Mouse (Mus musculus): ENCODE measurements around the gene Mak.

Mak gene

DNA sequence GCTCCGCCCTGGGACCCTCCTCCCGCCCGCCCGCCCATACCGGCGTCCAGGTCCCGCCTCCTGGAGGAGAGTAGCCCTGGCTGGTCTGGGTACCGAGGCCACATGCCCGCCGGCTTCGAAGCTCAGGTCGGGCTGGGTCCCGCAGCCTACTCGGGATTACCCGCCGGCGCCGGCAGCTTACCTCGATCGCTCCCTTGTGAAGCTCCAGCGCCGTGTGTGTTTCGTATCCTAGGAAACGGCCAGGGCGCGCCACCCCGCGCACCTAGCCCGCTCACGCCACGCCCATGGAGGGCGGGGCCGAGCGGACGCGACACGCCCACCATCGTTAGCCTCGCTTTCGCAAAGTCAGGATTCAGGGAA, at the start of gene Mak:
Gene Mak (minus strand): TSS at position 286 of the 360 bp plus-strand sequence.
- peak; percentile 63 to 77 for DNase-seq (ENCODE audit: low spot score in 2 of 2)

GRCm38 (mm10) chr13:41129061-41129460, 49.6 kb upstream of the Mak start:
- no peak for DNase-seq (ENCODE audit: low spot score in 2 of 2)

- no peak for DNase-seq (ENCODE audit: low spot score in 2 of 2)
Observed at GRCm38 (mm10) chr13:41128326-41128725, 48.8 kb upstream of the Mak start.

DNA sequence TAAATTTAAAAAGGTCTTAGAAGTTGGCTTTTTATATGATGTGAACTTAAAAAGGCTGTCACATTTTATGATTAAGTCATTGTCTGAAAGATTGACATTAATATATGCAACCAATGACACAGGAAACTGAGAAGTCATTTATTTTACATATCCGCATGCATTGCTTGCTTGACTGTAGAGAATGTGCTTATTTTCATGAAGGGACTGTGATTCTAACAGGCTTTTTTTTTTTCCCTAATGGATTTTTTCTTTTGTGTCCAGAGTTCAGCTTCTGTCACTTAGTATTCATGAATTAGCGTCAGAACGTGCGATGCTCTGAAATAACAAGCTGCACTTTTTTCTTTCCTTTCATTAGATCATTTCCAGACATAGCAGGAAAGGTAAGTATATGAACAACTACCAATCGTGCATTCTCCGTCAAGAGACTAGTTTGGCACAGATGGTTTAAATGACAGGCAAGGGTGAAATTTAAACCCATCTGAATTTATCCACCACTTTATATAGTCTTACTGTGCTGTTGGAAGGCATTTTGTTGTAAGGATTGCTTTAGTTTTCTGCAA, 44.2 kb upstream of the Mak start:
- no peak for DNase-seq (ENCODE audit: low spot score in 2 of 2)

DNA sequence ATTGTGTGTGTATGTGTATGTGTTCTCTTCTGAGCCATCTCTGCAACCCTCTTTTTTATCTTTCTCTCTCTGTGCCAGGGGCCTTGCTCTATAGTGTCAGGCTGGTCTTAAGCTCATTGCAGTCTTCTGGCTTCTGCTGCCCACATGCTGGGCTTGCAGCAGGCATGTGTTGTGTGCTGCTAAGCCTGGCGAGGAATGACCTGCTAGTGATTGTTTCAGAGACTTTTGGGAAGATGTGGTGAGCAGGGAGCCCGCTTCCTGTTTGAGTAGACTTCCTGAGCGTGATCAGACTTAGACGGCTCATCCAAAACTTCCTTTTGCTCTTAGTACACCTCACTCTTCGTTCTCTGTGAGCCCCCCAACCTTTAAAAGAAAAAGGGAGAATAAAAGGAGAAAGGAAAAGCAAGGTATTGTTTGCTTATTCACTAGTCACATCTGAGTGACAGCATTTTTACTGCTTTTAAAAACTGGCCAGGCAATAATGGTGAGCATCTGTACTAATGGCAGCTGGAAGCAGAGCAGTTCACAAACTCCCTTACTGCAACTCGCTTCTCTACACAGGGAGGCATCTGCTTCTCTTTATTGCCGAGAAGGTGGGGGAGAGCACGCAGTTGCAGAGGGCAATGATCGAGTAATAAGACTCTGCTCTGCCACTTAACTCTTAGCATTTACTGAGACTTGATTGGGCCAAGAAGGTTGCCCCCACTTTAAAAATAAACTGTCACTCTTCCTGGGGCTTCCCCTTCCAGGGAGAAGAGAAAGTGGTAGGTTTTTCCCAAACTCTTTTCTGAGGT, 39.8 kb upstream of the Mak start:
- no peak for DNase-seq (ENCODE audit: low spot score in 2 of 2)

- DNase-seq (ENCODE audit: low spot score in 2 of 2): no peak
Observed at GRCm38 (mm10) chr13:41113940-41114339, 34.4 kb upstream of the Mak start, which contains the start of gene Sycp2l. Gene Sycp2l, plus strand, starts transcription at chr13:41114307.

DNA sequence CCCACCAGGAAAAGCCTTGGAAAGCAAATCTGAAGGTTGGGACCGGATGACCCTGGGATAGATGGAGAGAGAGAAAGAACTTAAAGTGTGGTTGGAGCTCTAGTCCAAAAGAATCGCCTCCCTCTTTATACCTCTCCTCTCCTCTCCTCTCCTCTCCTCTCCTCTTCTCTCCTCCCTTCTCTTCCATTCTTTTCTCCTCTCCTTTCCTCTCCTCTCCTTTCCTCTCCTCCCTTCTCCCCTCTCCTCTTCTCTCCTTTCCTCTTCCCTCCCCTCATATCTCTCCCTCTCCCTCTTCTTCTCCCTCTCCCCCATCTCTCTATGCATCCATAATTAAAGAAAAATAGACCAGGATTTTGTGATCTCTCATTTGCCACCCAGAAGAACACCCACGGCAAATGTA, 31.4 kb upstream of the Mak start, which contains the start of gene Gcm2:
Gene Gcm2 (minus strand): TSS at position 101 of the 400 bp plus-strand sequence.
- DNase-seq (ENCODE audit: low spot score in 2 of 2): no peak

- DNase-seq (ENCODE audit: low spot score in 2 of 2): no peak
Observed at GRCm38 (mm10) chr13:41105541-41105940, 26.0 kb upstream of the Mak start.

DNA sequence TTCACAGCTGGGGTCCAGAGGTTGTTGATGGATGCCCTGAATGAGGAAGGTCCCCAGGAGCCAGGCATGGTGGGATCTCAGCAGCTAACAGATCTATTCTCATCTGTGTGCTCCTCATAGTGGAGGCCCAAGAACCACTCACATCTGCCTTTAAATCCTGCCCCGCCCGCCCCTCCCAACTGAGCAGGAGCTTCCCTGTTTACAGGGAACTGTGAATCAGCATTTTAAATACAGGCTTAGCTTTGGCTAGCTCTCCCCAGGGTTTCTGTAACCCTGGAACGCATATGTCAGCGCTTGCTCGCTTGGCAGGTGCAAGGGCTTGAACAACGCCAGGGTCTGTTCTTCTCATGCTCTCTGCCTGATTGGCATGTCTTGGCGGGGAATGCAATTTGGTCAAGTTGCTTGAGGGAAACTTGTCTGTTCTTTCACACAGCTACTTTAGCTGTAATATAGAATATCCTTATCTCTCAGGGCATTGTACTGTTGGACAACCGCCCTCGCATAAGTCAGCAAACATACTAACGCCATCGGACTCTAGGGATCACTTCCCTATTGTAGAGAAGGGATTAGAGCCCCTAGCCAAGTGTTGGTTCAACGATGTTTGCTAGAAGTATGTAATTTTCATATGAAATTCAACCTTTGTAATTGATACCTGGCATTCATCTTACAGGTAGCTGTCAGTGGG, 24.5 kb upstream of the Mak start:
- no peak for DNase-seq (ENCODE audit: low spot score in 2 of 2)

- no peak for DNase-seq (ENCODE audit: low spot score in 2 of 2)
Observed at GRCm38 (mm10) chr13:41100031-41100430, 20.5 kb upstream of the Mak start.

DNA sequence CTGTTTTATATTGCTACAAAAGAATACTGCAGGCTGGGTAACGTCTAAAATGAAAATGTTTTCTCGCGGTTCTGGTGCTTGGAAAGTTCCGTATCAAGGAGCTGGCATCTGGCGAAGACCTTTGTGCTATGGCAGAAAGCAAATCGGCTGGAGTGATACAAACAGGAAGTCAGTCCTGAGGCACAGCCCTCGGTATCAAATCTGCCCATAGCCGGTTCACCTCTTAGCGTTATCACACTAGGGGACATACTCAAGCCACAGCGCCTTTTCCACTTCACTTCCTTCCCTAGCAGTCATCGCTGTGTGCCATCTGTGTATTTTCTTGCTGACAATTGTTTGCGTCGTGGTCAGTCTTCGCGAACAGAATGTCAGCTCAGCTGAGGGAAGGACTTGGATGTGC, 18.8 kb upstream of the Mak start:
- DNase-seq (ENCODE audit: low spot score in 2 of 2): no peak

DNA sequence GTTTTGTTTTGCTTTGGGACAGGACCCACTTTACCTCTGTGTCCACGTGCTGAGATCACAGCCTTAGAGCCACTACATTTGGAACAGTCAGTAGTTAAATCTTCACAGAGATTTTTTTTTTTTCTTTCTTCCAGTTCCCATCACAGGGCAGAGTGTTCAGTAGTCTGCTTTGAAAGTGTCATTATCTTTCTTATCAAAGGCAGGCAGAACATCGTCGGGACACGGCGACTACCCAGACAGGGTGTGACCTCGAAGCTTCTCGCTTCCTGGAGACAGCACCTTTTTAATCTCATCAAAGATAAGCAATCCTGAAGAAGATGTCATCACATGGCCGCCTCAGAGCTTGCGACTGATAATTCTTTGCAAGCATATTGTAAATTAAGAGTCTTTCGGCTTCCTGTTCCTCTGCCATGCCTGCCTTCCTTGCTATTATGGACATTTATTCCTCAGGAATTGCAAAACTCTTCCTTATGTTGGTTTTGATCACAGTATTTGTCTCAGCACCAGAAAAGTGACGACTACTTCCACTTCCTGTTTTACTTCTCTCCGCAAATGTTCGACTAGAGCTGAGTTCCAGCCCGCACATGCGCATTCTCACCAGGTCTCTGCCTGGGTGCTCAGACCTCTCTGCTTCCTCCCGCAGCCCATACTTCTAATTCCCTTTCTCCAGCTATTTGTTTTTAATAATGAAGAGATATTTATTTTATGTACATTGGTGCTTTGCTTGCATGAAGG, 18.0 kb upstream of the Mak start:
- DNase-seq (ENCODE audit: low spot score in 2 of 2): peak; percentile 53 to 76

GRCm38 (mm10) chr13:41094160-41094559, 14.7 kb upstream of the Mak start:
- no peak for DNase-seq (ENCODE audit: low spot score in 2 of 2)

GRCm38 (mm10) chr13:41091271-41091670, 11.8 kb upstream of the Mak start:
- DNase-seq (ENCODE audit: low spot score in 2 of 2): no peak

GRCm38 (mm10) chr13:41088746-41089145, 9.2 kb upstream of the Mak start:
- DNase-seq (ENCODE audit: low spot score in 2 of 2): no peak

GRCm38 (mm10) chr13:41085140-41085539, 5.6 kb upstream of the Mak start:
- DNase-seq (ENCODE audit: low spot score in 2 of 2): no peak

DNA sequence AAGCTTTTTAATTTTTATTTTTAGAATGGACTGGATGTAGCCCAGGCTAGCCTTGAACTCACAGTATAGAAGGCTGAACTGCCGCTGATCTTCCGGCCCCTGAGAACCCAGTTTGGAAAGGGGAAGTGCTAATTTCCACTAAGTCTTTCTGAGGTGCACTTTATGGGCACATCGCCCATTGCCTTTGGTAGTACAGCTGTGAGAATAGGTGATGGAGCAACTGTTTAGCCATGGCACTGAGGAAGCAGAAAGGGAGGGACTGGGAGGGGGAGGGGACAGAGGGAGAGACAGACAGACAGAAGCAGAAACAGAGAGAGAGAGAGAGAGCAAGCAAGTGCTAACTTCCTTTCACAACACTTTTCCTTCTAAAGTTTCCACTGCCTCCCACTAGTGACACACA, 5.0 kb upstream of the Mak start:
- no peak for DNase-seq (ENCODE audit: low spot score in 2 of 2)

DNA sequence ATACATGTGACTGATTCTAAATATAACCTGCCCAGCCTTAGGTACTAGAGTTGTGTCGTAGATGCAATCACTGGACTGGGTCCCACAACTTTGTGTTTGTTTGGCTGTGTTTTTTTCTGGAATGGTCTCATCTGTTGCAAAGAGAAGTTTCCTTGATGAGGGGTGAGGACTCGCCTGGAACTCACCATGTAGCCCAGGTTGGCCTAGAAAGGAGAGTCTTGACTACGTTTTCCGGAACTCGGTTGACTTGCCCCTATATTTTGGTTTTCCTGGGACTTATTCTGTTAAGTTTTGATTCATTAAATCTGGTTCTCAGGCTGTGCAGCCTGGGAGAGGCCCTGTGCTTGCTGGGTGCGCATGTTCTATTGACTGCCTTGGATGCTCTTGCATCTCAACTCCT, 1.2 kb upstream of the Mak start:
- DNase-seq (ENCODE audit: low spot score in 2 of 2): no peak

GRCm38 (mm10) chr13:41079859-41080258, 353 bp upstream of the Mak start:
- no peak for DNase-seq (ENCODE audit: low spot score in 2 of 2)

- DNase-seq (ENCODE audit: low spot score in 2 of 2): no peak
Observed at GRCm38 (mm10) chr13:41078690-41079420, 651 bp downstream of the Mak start.

GRCm38 (mm10) chr13:41077921-41078320, 1.6 kb downstream of the Mak start:
- DNase-seq (ENCODE audit: low spot score in 2 of 2): no peak

GRCm38 (mm10) chr13:41073819-41074218, 5.7 kb downstream of the Mak start:
- DNase-seq (ENCODE audit: low spot score in 2 of 2): no peak

Data from spleen, postnatal 4 days (tissue).